Comparison of ENCODE assay signal across 9 mouse cellular contexts in genomic region chr1:130371895-130372528, GRCm38 (mm10). TPM values are rescaled to one million over a fixed set of nuclear protein-coding genes. Genes with fewer than 3 reads are reported as not detected.
DNase-seq lines count a peak whose midpoint lies in the region; ATAC-seq and TF ChIP-seq lines count a peak whose summit lies in the region.
"Had no signal": no experiment of that assay in that cellular context is flagged by ENCODE, and none has a peak within 500 bp of the region (broad histone marks: within the 10 kb centered on the region; RNA-seq: fewer than 3 reads in every experiment).

No protein-coding gene starts in this region.

- intact Hi-C loops in left cerebral cortex, postnatal 10 days (cut with DNase I), result no loop called here

- H3K27ac ChIP-seq in midbrain, embryonic 13.5 days, result no peak overlapping the region
- H3K27ac ChIP-seq: heart, embryonic 13.5 days had no signal

- H3K27me3 ChIP-seq in midbrain, embryonic 13.5 days, result no peaks in the 10 kb centered on the region
- H3K27me3 ChIP-seq: heart, embryonic 13.5 days had no signal

- H3K9me3 ChIP-seq in midbrain, embryonic 13.5 days, result no peaks in the 10 kb centered on the region
- H3K9me3 ChIP-seq: heart, embryonic 13.5 days had no signal

- no peak overlapping the region for H3K4me2 ChIP-seq in midbrain, embryonic 13.5 days (replicated peaks)
- H3K4me2 ChIP-seq: heart, embryonic 13.5 days had no signal

- 0 out of 2 replicates have a peak, but pooled peaks cover 3% of the 10 kb centered on the region for H3K4me1 ChIP-seq in midbrain, embryonic 13.5 days (replicated peaks)

- TF ChIP-seq CTCF in brain, embryonic 14.5 days (IDR thresholded peaks at IDR 0.05; ENCODE audit: borderline replicate concordance, extremely low read depth, insufficient read depth, insufficient read length), result peak; percentile 77; the same call in 1 of the 2 replicates

- no peak overlapping the region for H3K9ac ChIP-seq in midbrain, embryonic 13.5 days (replicated peaks)
- H3K9ac ChIP-seq: heart, embryonic 13.5 days had no signal

- no peaks in the 10 kb centered on the region for H3K36me3 ChIP-seq in midbrain, embryonic 13.5 days
- H3K36me3 ChIP-seq: heart, embryonic 13.5 days had no signal

- no peak overlapping the region for H3K4me3 ChIP-seq in midbrain, embryonic 13.5 days (replicated peaks)
- H3K4me3 ChIP-seq: heart, embryonic 13.5 days had no signal

- 40% methylated on average over 7 of the region's 7 CpGs for WGBS in midbrain, embryonic 13.5 days

- ATAC-seq in midbrain, embryonic 13.5 days, result peak; percentile 73
- no peak for ATAC-seq in inflammation-experienced regulatory T-cells, adult 6 months

- no peak for TF ChIP-seq POLR2A in brain, embryonic 14.5 days (IDR thresholded peaks at IDR 0.05; ENCODE audit: borderline replicate concordance, extremely low read depth, insufficient read depth, insufficient read length, poor library complexity, severe bottlenecking)

- DNase-seq in urinary bladder, postnatal 36 days (ENCODE audit: low spot score in 2 of 2), result peak; percentile 22 to 33
- no peak for DNase-seq in urinary bladder, adult 2 months (ENCODE audit: low spot score)
- DNase-seq in brain, embryonic 14.5 days (ENCODE audit: low read depth), result peak; percentile 76
- DNase-seq in fibroblast of lung, adult 2 months (ENCODE audit: low read depth), result peak; percentile 23
- DNase-seq in hindlimb bud, embryonic 11.5 days (ENCODE audit: extremely low spot score, low read depth, low spot score), result peak; percentile 64
- peak; percentile 22 to 52 for DNase-seq in left cerebral cortex, postnatal 10 days (ENCODE audit: extremely low spot score in 1 of 2, low spot score in 2 of 2)

RNA-seq across cellular contexts. Expression of gene Cd55b, which starts 50.8 kb away (rescaled TPM):
- not detected in 2 replicates for polyA plus RNA-seq in urinary bladder, adult 2 months (2012; rRNA removed)
- polyA plus RNA-seq in brain, embryonic 14.5 days (2012; rRNA removed), result not detected in 2 replicates
- not detected for total RNA-seq in left cerebral cortex, postnatal 10 days (2021)
- polyA plus RNA-seq in midbrain, embryonic 13.5 days (2015; fragmentation: Nextera tagmentation; extraction: Ambion mirVana), result not detected in 2 replicates
- not detected for polyA plus RNA-seq in inflammation-experienced regulatory T-cells, adult 6 months (2017; shearing (Covaris generic))
- polyA plus RNA-seq: heart, embryonic 13.5 days had no signal
